Mouse (Mus musculus) olfactory bulb, adult 2 months (tissue): ENCODE results near the gene H2afj. TPM values are rescaled to one million over a fixed set of nuclear protein-coding genes. Genes with fewer than 3 reads are reported as not detected.

Experiments used
- H3K27ac ChIP-seq: fragments of 200-500 bp; 2 replicates; pipeline ENCODE4 v1.5.1; 2012; ENCODE audit warnings: low read depth, low read length; ENCODE audit not compliant: insufficient read depth
- H3K4me1 ChIP-seq: fragments of 200-500 bp; 2 replicates; pipeline ENCODE4 v1.6.1; 2012; ENCODE audit warnings: low read length; ENCODE audit not compliant: control insufficient read depth, insufficient read depth
- H3K4me3 ChIP-seq: fragments of 200-500 bp; 2 replicates; pipeline ENCODE4 v1.5.1; 2012; ENCODE audit warnings: mild to moderate bottlenecking, low read depth, low read length, moderate library complexity; ENCODE audit not compliant: insufficient read depth
- CTCF ChIP-seq: fragments of 200-500 bp; IDR thresholded peaks from 2 replicates; pipeline ENCODE4 v1.5.1; 2012; ENCODE audit warnings: low read depth, mild to moderate bottlenecking, low read length, moderate library complexity; ENCODE audit not compliant: insufficient read depth
- POLR2A ChIP-seq: fragments of 200-500 bp; IDR thresholded peaks from 2 replicates; pipeline ENCODE4 v1.6.1; 2012; ENCODE audit warnings: mild to moderate bottlenecking, low read depth, low read length, moderate library complexity; ENCODE audit not compliant: insufficient read depth
- WGBS: fragments of 180-500 bp; shearing (Covaris S2); methylation state at CpG from one replicate; pipeline ENCODE4 v1.1.7; 2018; 5-methylcytosine and 5-hydroxymethylcytosine counted together
- polyA plus RNA-seq: library from polyadenylated mRNA; stranded (reverse); fragments of >200 nt; gene quantifications from 2 replicates; pipeline ENCODE4 v1.2.4, GENCODE M21; 2012; ENCODE audit warnings: low replicate concordance; ENCODE audit not compliant: missing spikeins, insufficient read depth, insufficient read length

H2afj gene
- polyA plus RNA-seq, 1 experiment: not detected

DNA sequence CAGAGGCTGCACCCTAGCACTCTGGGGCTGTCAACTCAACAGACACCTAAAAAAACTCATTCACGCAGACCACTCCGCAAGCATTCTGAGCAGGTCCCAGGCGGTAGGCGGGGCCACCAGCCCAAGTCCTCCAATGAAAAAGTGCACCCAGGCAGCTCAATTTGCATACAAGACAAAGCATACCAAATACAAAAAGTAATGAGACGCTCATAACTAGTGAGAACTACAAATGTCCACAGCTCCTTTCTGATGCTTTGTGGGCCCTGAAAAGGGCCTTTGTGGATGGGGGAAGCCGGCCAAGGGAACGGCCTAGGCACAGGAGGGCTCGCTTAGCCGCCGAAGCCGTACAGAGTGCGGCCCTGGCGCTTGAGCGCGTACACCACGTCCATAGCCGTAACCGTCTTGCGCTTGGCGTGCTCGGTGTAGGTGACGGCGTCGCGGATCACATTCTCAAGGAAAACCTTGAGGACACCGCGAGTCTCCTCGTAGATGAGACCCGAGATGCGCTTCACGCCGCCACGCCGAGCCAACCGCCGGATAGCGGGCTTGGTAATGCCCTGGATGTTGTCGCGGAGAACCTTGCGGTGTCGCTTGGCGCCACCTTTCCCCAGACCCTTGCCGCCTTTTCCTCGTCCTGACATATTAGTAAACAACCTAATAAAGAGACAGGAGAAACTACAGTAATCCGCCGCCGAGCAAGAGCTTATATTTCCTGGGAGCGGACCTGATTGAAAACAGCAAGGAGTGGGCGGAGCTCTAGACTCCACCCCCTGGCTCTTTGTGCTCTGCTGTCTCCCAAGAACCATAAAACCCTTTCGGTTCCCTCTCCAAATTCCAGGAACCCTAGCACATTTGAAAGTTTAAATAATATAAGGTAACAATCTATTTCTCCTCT is 4.1 kb upstream of the H2afj start, which contains the start of gene Hist4h4:
Gene Hist4h4, minus strand, starts transcription at position 677 of the 895 bp plus-strand sequence.
- Histone ChIP-seq H3K4me1 (peaks cover 6% of the 10 kb centered on the region; the same call in 1 of the 2 replicates), H3K27ac (peak within 1 kb of the TSS; percentile 100), H3K4me3 (peak within 1 kb of the TSS; percentile 56)
- under 1% methylated on average over 50 of the region's 50 CpGs for WGBS
- no peak for TF ChIP-seq CTCF
- TF ChIP-seq POLR2A: peak; percentile 89

DNA sequence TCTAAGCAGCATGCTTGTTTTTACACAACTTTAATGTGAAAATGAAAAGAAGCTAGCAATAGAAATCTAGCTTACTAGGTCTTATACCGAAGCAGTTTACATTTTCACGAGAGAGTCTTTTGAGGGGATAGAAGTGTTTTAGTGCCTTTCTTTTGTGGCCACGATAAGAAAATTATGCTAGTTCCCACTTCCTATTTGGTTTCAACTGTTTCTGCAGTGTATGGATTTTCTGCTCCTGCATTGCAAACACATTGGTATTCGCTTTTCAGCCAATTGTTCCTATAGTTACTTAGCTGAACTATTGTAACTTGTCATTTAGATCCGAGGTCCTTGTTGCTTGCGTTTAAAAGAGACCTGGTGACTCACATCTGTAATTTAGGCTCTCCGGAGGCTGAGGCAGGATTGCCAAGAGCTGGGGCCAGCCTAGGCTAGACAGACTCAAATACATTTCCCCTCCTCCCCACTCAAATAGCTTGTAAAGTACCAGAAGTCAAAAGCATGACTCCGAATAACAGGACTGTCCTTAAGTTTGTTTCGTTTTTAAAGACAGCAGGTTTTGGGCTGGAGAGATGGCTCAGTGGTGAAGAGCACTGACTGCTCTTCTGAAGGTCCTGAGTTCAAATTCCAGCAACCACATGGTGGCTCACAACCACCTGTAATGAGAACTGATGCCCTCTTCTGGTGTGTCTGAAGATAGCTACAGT is 3.2 kb upstream of the H2afj start:
- Histone ChIP-seq H3K4me3 (no peak overlapping the region), H3K27ac (peak overlapping the region; percentile 40; the same call in 1 of the 2 replicates), H3K4me1 (peaks cover 11% of the 10 kb centered on the region; the same call in 1 of the 2 replicates)
- TF ChIP-seq POLR2A: no peak
- TF ChIP-seq CTCF: no peak
- 18% methylated on average over 9 of the region's 9 CpGs for WGBS

DNA sequence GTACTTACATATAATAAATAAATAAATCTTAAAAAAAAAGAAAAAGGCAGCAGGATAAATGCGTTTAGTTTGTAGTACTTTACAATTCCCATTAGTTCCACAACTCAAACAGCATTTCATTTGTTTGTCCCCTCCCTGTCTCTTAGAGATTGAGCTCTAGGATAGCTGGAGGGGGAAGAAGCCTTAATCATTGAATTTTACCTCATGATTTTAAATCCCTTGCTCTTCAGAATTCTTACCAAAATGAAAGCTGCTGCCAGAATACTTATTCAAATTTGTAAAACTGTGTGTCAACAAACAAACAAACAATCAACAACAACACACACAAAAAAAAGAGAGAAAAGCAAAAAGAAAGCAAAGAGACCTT is 2.7 kb upstream of the H2afj start:
- Histone ChIP-seq H3K4me1 (peaks cover 11% of the 10 kb centered on the region; the same call in 1 of the 2 replicates), H3K27ac (no peak overlapping the region), H3K4me3 (no peak overlapping the region)
- 71% methylated on average over 1 of the region's 1 CpGs for WGBS
- TF ChIP-seq CTCF (no peak), POLR2A (no peak)

DNA sequence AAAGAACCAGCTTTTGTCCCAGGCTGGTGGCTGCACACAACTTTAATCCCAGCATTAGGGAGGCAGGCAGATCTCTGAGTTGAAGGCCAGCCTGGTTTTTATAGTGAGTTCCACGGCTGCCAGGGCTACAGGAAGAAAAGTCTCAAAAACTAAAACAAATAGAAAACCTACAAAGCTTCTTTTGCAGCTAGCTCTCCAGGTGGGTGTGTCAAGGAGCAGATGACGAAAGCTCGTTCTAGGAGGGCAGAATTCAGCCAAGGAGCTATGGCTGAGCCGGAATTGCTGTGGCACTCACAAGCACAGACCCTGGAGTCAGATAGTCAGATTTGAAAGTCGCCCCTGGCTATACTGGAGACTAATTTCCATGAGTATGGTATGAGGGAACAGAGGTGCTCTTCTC is 1.2 kb upstream of the H2afj start:
- H3K4me1 ChIP-seq: peaks cover 11% of the 10 kb centered on the region; the same call in 1 of the 2 replicates
- TF ChIP-seq CTCF: no peak
- no peak for TF ChIP-seq POLR2A
- H3K4me3 ChIP-seq: no peak overlapping the region
- WGBS: 76% methylated on average over 5 of the region's 5 CpGs
- H3K27ac ChIP-seq: no peak overlapping the region

DNA sequence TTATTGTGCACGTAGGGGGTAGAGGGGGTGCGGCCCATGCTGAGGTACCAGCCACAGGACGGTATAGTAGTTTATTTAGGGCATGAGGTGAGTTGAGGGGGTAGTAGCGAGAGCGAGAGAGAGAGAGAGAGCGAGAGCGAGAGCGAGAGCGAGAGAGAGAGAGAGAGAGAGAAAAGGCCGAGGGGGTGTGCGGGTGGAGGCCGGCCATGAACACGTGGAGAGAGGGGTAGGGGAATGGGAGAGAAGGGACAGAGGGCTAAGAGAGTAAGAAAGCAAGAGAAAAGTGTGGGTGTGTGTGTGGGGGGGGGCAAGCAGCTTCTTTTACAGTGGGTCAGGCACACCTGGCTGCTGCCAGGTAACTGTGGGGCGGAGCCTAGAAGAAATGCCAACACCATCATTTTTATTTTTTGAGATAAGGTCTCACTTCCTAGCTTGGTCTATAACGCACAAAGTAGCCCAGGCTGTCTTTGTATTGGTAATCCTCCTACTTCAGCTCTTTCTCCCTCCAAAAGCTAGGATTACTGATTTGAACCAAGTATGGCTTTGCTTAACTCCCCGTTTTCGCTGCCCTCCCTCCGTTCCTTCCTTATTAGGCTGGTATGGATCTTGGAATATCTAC is 540 bp upstream of the H2afj start:
- Histone ChIP-seq H3K4me1 (peaks cover 11% of the 10 kb centered on the region; the same call in 1 of the 2 replicates), H3K4me3 (peak overlapping the region; percentile 23; the same call in 1 of the 2 replicates), H3K27ac (peak overlapping the region; percentile 60)
- TF ChIP-seq POLR2A: no peak
- TF ChIP-seq CTCF: no peak
- 39% methylated on average over 18 of the region's 18 CpGs for WGBS

DNA sequence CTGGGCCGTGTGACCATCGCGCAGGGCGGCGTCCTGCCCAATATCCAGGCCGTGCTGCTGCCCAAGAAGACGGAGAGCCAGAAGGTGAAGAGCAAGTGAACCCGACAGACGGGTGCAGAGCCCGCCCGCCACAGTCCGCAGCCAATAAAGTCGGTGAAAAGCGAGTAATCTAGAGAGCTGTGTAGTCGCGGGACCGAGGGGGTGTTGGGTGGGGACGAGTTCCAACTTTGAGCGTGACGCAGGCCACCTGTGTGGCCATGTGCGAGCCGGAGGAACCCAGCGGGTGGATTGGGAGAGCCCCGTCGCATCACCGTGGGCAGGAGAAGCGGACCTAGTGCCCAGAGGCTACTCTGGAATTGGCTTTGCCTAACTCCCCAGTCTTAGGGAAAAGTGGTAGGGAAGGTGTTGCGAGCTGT is 595 bp downstream of the H2afj start:
- peak overlapping the region; percentile 80 for H3K4me3 ChIP-seq
- under 1% methylated on average over 28 of the region's 28 CpGs for WGBS
- TF ChIP-seq CTCF (no peak), POLR2A (no peak)
- no peak overlapping the region for H3K27ac ChIP-seq
- peaks cover 11% of the 10 kb centered on the region; the same call in 1 of the 2 replicates for H3K4me1 ChIP-seq

DNA sequence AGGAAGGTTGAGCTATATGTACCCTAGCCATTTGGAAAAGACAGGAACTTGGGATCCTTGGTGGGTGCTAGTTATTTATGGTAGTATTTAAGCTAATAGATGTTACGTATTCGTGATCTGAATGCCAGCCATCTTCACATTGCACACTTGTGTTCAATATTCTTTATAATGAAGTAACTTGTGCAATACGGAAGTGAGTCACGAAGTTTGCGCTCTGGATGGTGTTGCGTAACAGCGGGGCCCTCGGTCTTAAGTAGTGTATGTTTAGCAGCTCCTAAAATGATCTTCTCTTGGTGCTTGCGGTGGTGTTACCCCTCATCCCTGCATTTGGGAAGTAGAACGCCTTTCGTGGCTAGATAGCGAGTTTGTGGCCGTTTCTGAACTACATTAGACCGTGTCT is 1.0 kb downstream of the H2afj start:
- H3K4me3 ChIP-seq: peak overlapping the region; percentile 80
- 30% methylated on average over 14 of the region's 14 CpGs for WGBS
- TF ChIP-seq CTCF: no peak
- TF ChIP-seq POLR2A: no peak
- H3K27ac ChIP-seq: no peak overlapping the region
- H3K4me1 ChIP-seq: peaks cover 11% of the 10 kb centered on the region; the same call in 1 of the 2 replicates

DNA sequence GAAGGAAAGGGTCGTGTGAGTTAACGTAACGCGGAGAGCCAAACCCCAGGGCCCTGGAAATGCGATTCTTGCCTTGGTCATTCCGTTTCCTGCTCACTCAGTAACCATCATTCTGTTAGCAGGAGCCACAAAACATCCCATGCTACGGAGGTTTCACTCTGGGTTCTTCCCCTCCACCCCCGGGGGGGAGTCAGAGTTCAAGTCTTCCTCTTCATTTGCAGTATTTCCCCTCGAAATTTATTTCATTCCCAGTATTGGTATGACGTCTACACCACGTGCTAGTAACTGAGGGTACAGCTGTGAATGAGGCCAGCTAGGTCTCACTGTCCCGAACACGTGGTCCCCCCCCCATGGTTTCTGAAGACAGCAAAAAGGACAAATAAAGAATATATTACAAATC is 1.6 kb downstream of the H2afj start:
- H3K27ac ChIP-seq: no peak overlapping the region
- H3K4me3 ChIP-seq: no peak overlapping the region
- 83% methylated on average over 13 of the region's 13 CpGs for WGBS
- H3K4me1 ChIP-seq: peaks cover 11% of the 10 kb centered on the region; the same call in 1 of the 2 replicates
- TF ChIP-seq CTCF (no peak), POLR2A (no peak)
